Mouse (Mus musculus) kidney, adult 2 months (tissue): ENCODE measurements around the gene Prdx6.

Source experiments
- CTCF ChIP-seq: fragments of 200-500 bp; conservative IDR thresholded peaks from 2 replicates; pipeline ENCODE4 v1.5.1; 2011; ENCODE audit warnings: low read depth, mild to moderate bottlenecking, control low read depth, low read length, moderate library complexity, mixed read lengths; ENCODE audit not compliant: insufficient read depth, insufficient read length
- POLR2A ChIP-seq: fragments of 200-500 bp; IDR thresholded peaks from one replicate; pipeline ENCODE4 v1.6.1; 2011; ENCODE audit warnings: low read depth, low read length, control low read depth

DNA sequence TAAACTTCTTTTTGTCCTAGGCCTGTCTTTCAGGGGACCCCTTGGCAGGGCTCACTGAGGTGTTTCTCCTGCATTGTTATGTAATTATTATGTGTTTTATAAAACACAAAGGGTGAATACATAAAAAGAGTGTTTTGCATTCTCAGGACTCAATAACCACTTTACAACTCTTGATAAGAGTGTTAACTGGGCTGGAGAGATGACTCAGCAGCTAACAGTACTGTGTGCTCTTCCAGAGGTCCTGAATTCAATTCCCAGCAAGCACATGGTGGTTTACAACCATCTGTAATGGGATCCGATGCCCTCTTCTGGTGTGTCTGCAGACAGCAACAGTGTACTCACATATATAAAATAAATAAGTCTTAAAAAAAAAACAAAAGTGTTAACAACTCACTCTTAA lies 3.3 kb upstream of the Prdx6 start:
- TF ChIP-seq POLR2A (no peak), CTCF (no peak)
